Mouse (Mus musculus): ENCODE results near the gene Ankrd45. TPM values are rescaled to one million over a fixed set of nuclear protein-coding genes. Genes with fewer than 3 reads are reported as not detected.

The Ankrd45 gene
- not detected for total RNA-seq (2023)

GRCm38 (mm10) chr1:161142531-161143159 lies at the start of gene Ankrd45:
Gene Ankrd45, plus strand, starts transcription at chr1:161142691.

GRCm38 (mm10) chr1:161130726-161131664 lies 11.5 kb upstream of the Ankrd45 start, which contains the start of gene Klhl20:
Gene Klhl20, minus strand, starts transcription at chr1:161131511.

GRCm38 (mm10) chr1:161159214-161159613 lies 16.7 kb downstream of the Ankrd45 start, which contains the start of gene Tex50:
Gene Tex50, minus strand, starts transcription at chr1:161159314.

Other genes with a start within 250 kb of the Ankrd45 start
- 85.7 TPM for gene Rc3h1, start 236.3 kb upstream of the Ankrd45 start, total RNA-seq (2023)
- gene Serpinc1, start 164.1 kb upstream of the Ankrd45 start, total RNA-seq (2023) = 2.5 TPM
- gene Zbtb37, start 107.8 kb upstream of the Ankrd45 start, total RNA-seq (2023) = 36.0 TPM
- 8.3 TPM for gene Dars2, start 72.0 kb upstream of the Ankrd45 start, total RNA-seq (2023)
- gene Cenpl, start 72.0 kb upstream of the Ankrd45 start, total RNA-seq (2023) = 16.1 TPM
- 17.4 TPM for gene Klhl20, start 11.2 kb upstream of the Ankrd45 start, total RNA-seq (2023)
- not detected for gene Tex50, start 16.6 kb downstream of the Ankrd45 start, total RNA-seq (2023)
- 488 TPM for gene Prdx6, start 108.5 kb downstream of the Ankrd45 start, total RNA-seq (2023)